Mouse (Mus musculus): ENCODE data around the gene Rufy4. TPM values are rescaled to one million over a fixed set of nuclear protein-coding genes. Genes with fewer than 3 reads are reported as not detected.

Gene Rufy4
- polyA plus RNA-seq, 1 experiment from 2014 or later = 0.32 TPM

GRCm38 (mm10) chr1:74091138-74091537 lies 34.2 kb upstream of the Rufy4 start:
- ATAC-seq (ENCODE audit: low FRiP score, low TSS enrichment) = peak; percentile 52; the same call in 1 of the 2 replicates
- Histone ChIP-seq H3K4me3 (ENCODE audit: low read length) (peak overlapping the region; percentile 32), H3K27me3 (ENCODE audit: insufficient read depth, low read length) (no peaks in the 10 kb centered on the region), H3K36me3 (ENCODE audit: insufficient read depth, low read length) (no peaks in the 10 kb centered on the region), H3K4me2 (replicated peaks; ENCODE audit: low read depth, low read length) (peak overlapping the region; percentile 57), H3K9ac (replicated peaks; ENCODE audit: low read length) (peak overlapping the region; percentile 56), H3K9me3 (ENCODE audit: low read length) (no peaks in the 10 kb centered on the region), H3K27ac (ENCODE audit: low read length) (peak overlapping the region; percentile 88), H3K4me1 (ENCODE audit: insufficient read depth, low read length) (peaks cover 40% of the 10 kb centered on the region)
- WGBS = 22% methylated on average over 6 of the region's 7 CpGs

- H3K9me3 ChIP-seq (ENCODE audit: low read length) = no peaks in the 10 kb centered on the region
- peak overlapping the region; percentile 88 for H3K27ac ChIP-seq (ENCODE audit: low read length)
- H3K4me1 ChIP-seq (ENCODE audit: insufficient read depth, low read length) = peaks cover 45% of the 10 kb centered on the region
- peak overlapping the region; percentile 57 for H3K4me2 ChIP-seq (replicated peaks; ENCODE audit: low read depth, low read length)
- no peak overlapping the region for H3K4me3 ChIP-seq (ENCODE audit: low read length)
- 30% methylated on average over 6 of the region's 6 CpGs for WGBS
- no peaks in the 10 kb centered on the region for H3K27me3 ChIP-seq (ENCODE audit: insufficient read depth, low read length)
- no peaks in the 10 kb centered on the region for H3K36me3 ChIP-seq (ENCODE audit: insufficient read depth, low read length)
- peak; percentile 34 for ATAC-seq (ENCODE audit: low FRiP score, low TSS enrichment)
- H3K9ac ChIP-seq (replicated peaks; ENCODE audit: low read length) = peak overlapping the region; percentile 45; the same call in 1 of the 2 replicates
Measured at GRCm38 (mm10) chr1:74091611-74092224, 33.6 kb upstream of the Rufy4 start.

GRCm38 (mm10) chr1:74092242-74092641 lies 33.1 kb upstream of the Rufy4 start:
- H3K9me3 ChIP-seq (ENCODE audit: low read length) = no peaks in the 10 kb centered on the region
- H3K4me2 ChIP-seq (replicated peaks; ENCODE audit: low read depth, low read length) = 0 out of 2 replicates have a peak overlapping the region, but pooled peaks have one; percentile 5
- peak overlapping the region; percentile 48; the same call in 1 of the 2 replicates for H3K27ac ChIP-seq (ENCODE audit: low read length)
- WGBS = 60% methylated on average over 10 of the region's 10 CpGs
- H3K36me3 ChIP-seq (ENCODE audit: insufficient read depth, low read length) = no peaks in the 10 kb centered on the region
- H3K27me3 ChIP-seq (ENCODE audit: insufficient read depth, low read length) = peaks cover 2% of the 10 kb centered on the region; the same call in 1 of the 2 replicates
- ATAC-seq (ENCODE audit: low FRiP score, low TSS enrichment) = peak; percentile 2; the same call in 1 of the 2 replicates
- H3K9ac ChIP-seq (replicated peaks; ENCODE audit: low read length) = no peak overlapping the region
- no peak overlapping the region for H3K4me3 ChIP-seq (ENCODE audit: low read length)
- H3K4me1 ChIP-seq (ENCODE audit: insufficient read depth, low read length) = peaks cover 45% of the 10 kb centered on the region

- H3K9me3 ChIP-seq (ENCODE audit: low read length) = no peaks in the 10 kb centered on the region
- WGBS = 68% methylated on average over 5 of the region's 5 CpGs
- H3K4me1 ChIP-seq (ENCODE audit: insufficient read depth, low read length) = peaks cover 57% of the 10 kb centered on the region
- no peaks in the 10 kb centered on the region for H3K36me3 ChIP-seq (ENCODE audit: insufficient read depth, low read length)
- no peak overlapping the region for H3K4me2 ChIP-seq (replicated peaks; ENCODE audit: low read depth, low read length)
- peak overlapping the region; percentile 61; the same call in 1 of the 2 replicates for H3K27ac ChIP-seq (ENCODE audit: low read length)
- no peak overlapping the region for H3K4me3 ChIP-seq (ENCODE audit: low read length)
- no peak for ATAC-seq (ENCODE audit: low FRiP score, low TSS enrichment)
- no peak overlapping the region for H3K9ac ChIP-seq (replicated peaks; ENCODE audit: low read length)
- peaks cover 5% of the 10 kb centered on the region; the same call in 1 of the 2 replicates for H3K27me3 ChIP-seq (ENCODE audit: insufficient read depth, low read length)
Measured at GRCm38 (mm10) chr1:74093447-74093846, 31.9 kb upstream of the Rufy4 start.

GRCm38 (mm10) chr1:74094497-74095270 lies 30.7 kb upstream of the Rufy4 start:
- peaks cover 9% of the 10 kb centered on the region; the same call in 1 of the 2 replicates for H3K27me3 ChIP-seq (ENCODE audit: insufficient read depth, low read length)
- WGBS = 57% methylated on average over 7 of the region's 7 CpGs
- H3K27ac ChIP-seq (ENCODE audit: low read length) = no peak overlapping the region
- H3K36me3 ChIP-seq (ENCODE audit: insufficient read depth, low read length) = no peaks in the 10 kb centered on the region
- H3K9ac ChIP-seq (replicated peaks; ENCODE audit: low read length) = no peak overlapping the region
- no peak overlapping the region for H3K4me2 ChIP-seq (replicated peaks; ENCODE audit: low read depth, low read length)
- ATAC-seq (ENCODE audit: low FRiP score, low TSS enrichment) = no peak
- no peaks in the 10 kb centered on the region for H3K9me3 ChIP-seq (ENCODE audit: low read length)
- H3K4me1 ChIP-seq (ENCODE audit: insufficient read depth, low read length) = peaks cover 70% of the 10 kb centered on the region
- H3K4me3 ChIP-seq (ENCODE audit: low read length) = no peak overlapping the region

GRCm38 (mm10) chr1:74095296-74095695 lies 30.0 kb upstream of the Rufy4 start:
- no peak overlapping the region for H3K27ac ChIP-seq (ENCODE audit: low read length)
- peaks cover 66% of the 10 kb centered on the region for H3K4me1 ChIP-seq (ENCODE audit: insufficient read depth, low read length)
- no peak overlapping the region for H3K4me2 ChIP-seq (replicated peaks; ENCODE audit: low read depth, low read length)
- peaks cover 10% of the 10 kb centered on the region; the same call in 1 of the 2 replicates for H3K27me3 ChIP-seq (ENCODE audit: insufficient read depth, low read length)
- WGBS = 42% methylated on average over 6 of the region's 6 CpGs
- no peak overlapping the region for H3K4me3 ChIP-seq (ENCODE audit: low read length)
- H3K9ac ChIP-seq (replicated peaks; ENCODE audit: low read length) = no peak overlapping the region
- no peaks in the 10 kb centered on the region for H3K36me3 ChIP-seq (ENCODE audit: insufficient read depth, low read length)
- no peak for ATAC-seq (ENCODE audit: low FRiP score, low TSS enrichment)
- H3K9me3 ChIP-seq (ENCODE audit: low read length) = no peaks in the 10 kb centered on the region

- H3K4me2 ChIP-seq (replicated peaks; ENCODE audit: low read depth, low read length) = no peak overlapping the region
- H3K36me3 ChIP-seq (ENCODE audit: insufficient read depth, low read length) = no peaks in the 10 kb centered on the region
- H3K9ac ChIP-seq (replicated peaks; ENCODE audit: low read length) = no peak overlapping the region
- WGBS = 60% methylated on average over 3 of the region's 3 CpGs
- H3K27ac ChIP-seq (ENCODE audit: low read length) = no peak overlapping the region
- peaks cover 62% of the 10 kb centered on the region for H3K4me1 ChIP-seq (ENCODE audit: insufficient read depth, low read length)
- peaks cover 10% of the 10 kb centered on the region; the same call in 1 of the 2 replicates for H3K27me3 ChIP-seq (ENCODE audit: insufficient read depth, low read length)
- no peak for ATAC-seq (ENCODE audit: low FRiP score, low TSS enrichment)
- H3K4me3 ChIP-seq (ENCODE audit: low read length) = no peak overlapping the region
- no peaks in the 10 kb centered on the region for H3K9me3 ChIP-seq (ENCODE audit: low read length)
Measured at GRCm38 (mm10) chr1:74095728-74096127, 29.6 kb upstream of the Rufy4 start.

- H3K4me2 ChIP-seq (replicated peaks; ENCODE audit: low read depth, low read length) = peak overlapping the region; percentile 99
- H3K9ac ChIP-seq (replicated peaks; ENCODE audit: low read length) = peak overlapping the region; percentile 70
- H3K4me3 ChIP-seq (ENCODE audit: low read length) = peak overlapping the region; percentile 59
- no peaks in the 10 kb centered on the region for H3K36me3 ChIP-seq (ENCODE audit: insufficient read depth, low read length)
- H3K9me3 ChIP-seq (ENCODE audit: low read length) = no peaks in the 10 kb centered on the region
- H3K27me3 ChIP-seq (ENCODE audit: insufficient read depth, low read length) = peaks cover 10% of the 10 kb centered on the region; the same call in 1 of the 2 replicates
- WGBS = under 1% methylated on average over 52 of the region's 58 CpGs
- H3K27ac ChIP-seq (ENCODE audit: low read length) = peak overlapping the region; percentile 26; the same call in 1 of the 2 replicates
- ATAC-seq (ENCODE audit: low FRiP score, low TSS enrichment) = peak; percentile 18
- H3K4me1 ChIP-seq (ENCODE audit: insufficient read depth, low read length) = peaks cover 43% of the 10 kb centered on the region
Measured at GRCm38 (mm10) chr1:74098004-74099000, 27.0 kb upstream of the Rufy4 start.

GRCm38 (mm10) chr1:74099001-74099435 lies 26.3 kb upstream of the Rufy4 start:
- H3K27me3 ChIP-seq (ENCODE audit: insufficient read depth, low read length) = peaks cover 10% of the 10 kb centered on the region; the same call in 1 of the 2 replicates
- H3K4me1 ChIP-seq (ENCODE audit: insufficient read depth, low read length) = peaks cover 50% of the 10 kb centered on the region
- peak overlapping the region; percentile 70 for H3K9ac ChIP-seq (replicated peaks; ENCODE audit: low read length)
- H3K9me3 ChIP-seq (ENCODE audit: low read length) = no peaks in the 10 kb centered on the region
- H3K27ac ChIP-seq (ENCODE audit: low read length) = peak overlapping the region; percentile 23; the same call in 1 of the 2 replicates
- peak overlapping the region; percentile 59 for H3K4me3 ChIP-seq (ENCODE audit: low read length)
- 0 out of 2 replicates have a peak, but pooled peaks have one; percentile 8 for ATAC-seq (ENCODE audit: low FRiP score, low TSS enrichment)
- H3K36me3 ChIP-seq (ENCODE audit: insufficient read depth, low read length) = no peaks in the 10 kb centered on the region
- peak overlapping the region; percentile 99 for H3K4me2 ChIP-seq (replicated peaks; ENCODE audit: low read depth, low read length)
- 2% methylated on average over 13 of the region's 14 CpGs for WGBS

Measured in kidney, embryonic 16.5 days (tissue).